Comparison of ENCODE assay signal across 8 mouse cellular contexts in the genomic region with DNA sequence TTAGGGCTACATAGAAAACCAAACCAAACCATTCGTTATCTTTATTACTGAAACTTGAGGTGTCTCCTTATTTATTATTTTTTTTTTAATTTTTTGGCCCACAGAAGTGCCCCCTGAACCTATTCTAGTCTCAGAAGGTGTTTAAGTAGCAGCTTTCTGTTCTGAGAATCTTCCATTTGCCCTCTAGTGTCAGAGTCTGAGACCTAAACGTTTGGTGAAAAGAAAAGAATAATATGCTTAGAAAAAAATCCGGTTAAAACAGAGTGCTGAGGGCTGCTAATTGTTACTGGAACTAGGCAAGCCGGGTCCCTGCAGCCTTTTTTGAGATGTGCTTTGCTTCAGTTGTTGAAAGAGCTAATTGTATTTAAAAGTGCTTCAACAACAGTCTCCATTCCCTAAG. TPM values are rescaled to one million over a fixed set of nuclear protein-coding genes. Genes with fewer than 3 reads are reported as not detected.
DNase-seq lines count a peak whose midpoint lies in the region; ATAC-seq lines count a peak whose summit lies in the region.

No protein-coding gene starts in this region.

- H3K9me3 ChIP-seq in forebrain, embryonic 14.5 days (replicated peaks; ENCODE audit: control insufficient read depth, low read length): no peaks in the 10 kb centered on the region
- H3K9me3 ChIP-seq in liver, embryonic 15.5 days (replicated peaks): no peaks in the 10 kb centered on the region

- 43% methylated on average over 4 of the region's 4 CpGs for WGBS in forebrain, embryonic 14.5 days
- 22% methylated on average over 4 of the region's 4 CpGs for WGBS in liver, embryonic 15.5 days (ENCODE audit: insufficient replicate concordance)

- peak; percentile 9 for DNase-seq in embryo, embryonic 10.5 days (ENCODE audit: low spot score)
- DNase-seq in embryo, embryonic 10 days (ENCODE audit: low spot score): no peak
- peak; percentile 57 for DNase-seq in 3T3-L1 (ENCODE audit: low read depth, low spot score)
- peak; percentile 16 for DNase-seq in forebrain, embryonic 14.5 days (ENCODE audit: low spot score)
- DNase-seq in urinary bladder, adult 18-20 months (ENCODE audit: low spot score in 2 of 2): no peak
- DNase-seq in ovary, postnatal 14 days (ENCODE audit: low spot score): no peak
- no peak for DNase-seq in testis, postnatal 14 days (ENCODE audit: low spot score)

- H3K27me3 ChIP-seq in forebrain, embryonic 14.5 days (replicated peaks; ENCODE audit: control insufficient read depth, insufficient read depth, low read length): no peaks in the 10 kb centered on the region
- H3K27me3 ChIP-seq in liver, embryonic 15.5 days: no peaks in the 10 kb centered on the region

- ATAC-seq in forebrain, embryonic 14.5 days: no peak
- ATAC-seq in liver, embryonic 15.5 days (ENCODE audit: insufficient read depth): no peak

- peak overlapping the region; percentile 41; the same call in 1 of the 2 replicates for H3K4me3 ChIP-seq in forebrain, embryonic 14.5 days (ENCODE audit: low read depth, low read length)
- H3K4me3 ChIP-seq in liver, embryonic 15.5 days (replicated peaks): peak overlapping the region; percentile 63

- no peak overlapping the region for H3K9ac ChIP-seq in forebrain, embryonic 14.5 days (ENCODE audit: low read length)
- H3K9ac ChIP-seq in liver, embryonic 15.5 days: no peak overlapping the region; the same call in 1 of the 2 replicates

- no peaks in the 10 kb centered on the region for H3K36me3 ChIP-seq in forebrain, embryonic 14.5 days (ENCODE audit: control insufficient read depth, insufficient read depth, low read length)
- H3K36me3 ChIP-seq in liver, embryonic 15.5 days (replicated peaks): no peaks in the 10 kb centered on the region

- H3K4me1 ChIP-seq in forebrain, embryonic 14.5 days (ENCODE audit: control insufficient read depth, insufficient read depth, low read length): no peaks in the 10 kb centered on the region
- H3K4me1 ChIP-seq in liver, embryonic 15.5 days (replicated peaks): peaks cover 4% of the 10 kb centered on the region

- H3K4me2 ChIP-seq in forebrain, embryonic 14.5 days (ENCODE audit: low read length): peak overlapping the region; percentile 53; the same call in 1 of the 2 replicates
- peak overlapping the region; percentile 71 for H3K4me2 ChIP-seq in liver, embryonic 15.5 days

- H3K27ac ChIP-seq in forebrain, embryonic 14.5 days (ENCODE audit: low read depth, low read length): no peak overlapping the region
- no peak overlapping the region for H3K27ac ChIP-seq in liver, embryonic 15.5 days (replicated peaks)

RNA-seq across cellular contexts. Expression of a gene that starts 1.0 kb away (rescaled TPM):
- 13.3 and 14.8 TPM in 2 replicates for polyA plus RNA-seq in forebrain, embryonic 14.5 days (2014; fragmentation: Nextera tagmentation; extraction: Ambion mirVana)
- polyA plus RNA-seq in liver, embryonic 15.5 days (2015; fragmentation: Nextera tagmentation; extraction: Ambion mirVana): 11.4 and 13.1 TPM in 2 replicates

Comparison
In these comparisons a context has a peak if more than half of its experiments do, and no peak if none do; other contexts are left out.
1. DNase-seq: peak in embryo, embryonic 10.5 days (single experiment), 3T3-L1 (single experiment) and forebrain, embryonic 14.5 days (single experiment); none in embryo, embryonic 10 days (single experiment), urinary bladder, adult 18-20 months (0 of 2), ovary, postnatal 14 days (single experiment) and testis, postnatal 14 days (single experiment).